In genomic region chr6:129548009-129548408, GRCm38 (mm10) we compare ENCODE assay signal across 37 mouse cellular contexts. TPM values are rescaled to one million over a fixed set of nuclear protein-coding genes. Genes with fewer than 3 reads are reported as not detected.
DNase-seq lines count a peak whose midpoint lies in the region; ATAC-seq lines count a peak whose summit lies in the region.
"Had no signal": no experiment of that assay in that cellular context is flagged by ENCODE, and none has a peak within 500 bp of the region (broad histone marks: within the 10 kb centered on the region; RNA-seq: fewer than 3 reads in every experiment).

No protein-coding gene starts in this region.

- 69% methylated on average over 3 of the region's 3 CpGs for WGBS in heart, embryonic 11.5 days (ENCODE audit: insufficient replicate concordance)

- H3K4me2 ChIP-seq in heart, embryonic 11.5 days: no peak overlapping the region
- H3K4me2 ChIP-seq: embryonic facial prominence, embryonic 13.5 days; forebrain, embryonic 13.5 days; heart, embryonic 12.5 days; heart, embryonic 15.5 days; hindbrain, embryonic 14.5 days had no signal

- H3K4me3 ChIP-seq in heart, embryonic 11.5 days (ENCODE audit: low read depth, low read length): no peak overlapping the region
- H3K4me3 ChIP-seq: embryonic facial prominence, embryonic 10.5 days; embryonic facial prominence, embryonic 13.5 days; erythroblast, embryonic 14.5 days; forebrain, embryonic 13.5 days; heart, embryonic 12.5 days; heart, embryonic 15.5 days had no signal

- no peaks in the 10 kb centered on the region for H3K36me3 ChIP-seq in heart, embryonic 11.5 days (ENCODE audit: control insufficient read depth, insufficient read depth, low read length)
- H3K36me3 ChIP-seq: embryonic facial prominence, embryonic 10.5 days; embryonic facial prominence, embryonic 13.5 days; heart, embryonic 12.5 days; heart, embryonic 15.5 days had no signal

- no peak overlapping the region for H3K9ac ChIP-seq in heart, embryonic 11.5 days (ENCODE audit: low read depth, low read length)
- H3K9ac ChIP-seq: embryonic facial prominence, embryonic 13.5 days; forebrain, embryonic 13.5 days; heart, embryonic 12.5 days; heart, embryonic 15.5 days; hindbrain, embryonic 14.5 days had no signal

- 0 out of 2 replicates have a peak, but pooled peaks cover 2% of the 10 kb centered on the region for H3K27me3 ChIP-seq in heart, embryonic 11.5 days (ENCODE audit: control insufficient read depth, insufficient read depth, low read length)
- H3K27me3 ChIP-seq: CH12.LX; embryonic facial prominence, embryonic 13.5 days; forebrain, embryonic 13.5 days; heart, embryonic 12.5 days; heart, embryonic 15.5 days had no signal

- H3K4me1 ChIP-seq in heart, embryonic 11.5 days (ENCODE audit: control insufficient read depth, insufficient read depth, low read length): no peaks in the 10 kb centered on the region
- H3K4me1 ChIP-seq: embryonic facial prominence, embryonic 10.5 days; embryonic facial prominence, embryonic 13.5 days; heart, embryonic 12.5 days; heart, embryonic 15.5 days had no signal

- H3K9me3 ChIP-seq in heart, embryonic 11.5 days (replicated peaks; ENCODE audit: control insufficient read depth, low read length): no peaks in the 10 kb centered on the region
- H3K9me3 ChIP-seq: embryonic facial prominence, embryonic 10.5 days; embryonic facial prominence, embryonic 13.5 days; forebrain, embryonic 13.5 days; G1E; heart, embryonic 12.5 days; heart, embryonic 15.5 days had no signal

- peak; percentile 77 for ATAC-seq in granulocyte monocyte progenitor cell, adult 5-6 weeks (replicated peaks; ENCODE audit: poor library complexity, severe bottlenecking)
- ATAC-seq in megakaryocyte progenitor cell, adult 5-6 weeks (replicated peaks; ENCODE audit: poor library complexity): peak; percentile 68
- no peak for ATAC-seq in heart, embryonic 11.5 days (replicated peaks; ENCODE audit: insufficient number of reproducible peaks, low FRiP score, low TSS enrichment)
- ATAC-seq: forebrain, embryonic 13.5 days; forebrain, embryonic 16.5 days; hindbrain, postnatal 0 days; inflammation-experienced regulatory T-cells, adult 6 months; intestine, embryonic 16.5 days had no signal

- no peak overlapping the region for H3K27ac ChIP-seq in heart, embryonic 11.5 days (ENCODE audit: low read depth, low read length)
- H3K27ac ChIP-seq: embryonic facial prominence, embryonic 10.5 days; embryonic facial prominence, embryonic 13.5 days; forebrain, embryonic 13.5 days; heart, embryonic 15.5 days; hindbrain, embryonic 14.5 days; hindbrain, postnatal 0 days had no signal

- DNase-seq in A20 (ENCODE audit: low read depth, low spot score) (peak; percentile 60), adipocyte (ENCODE audit: low spot score) (peak; percentile 47)
- DNase-seq in layer of hippocampus, adult 9-10 months (ENCODE audit: low spot score): no peak
- DNase-seq in cerebellum, postnatal 14 days: no peak
- no peak for DNase-seq in cerebellum, adult 11-12 months
- DNase-seq: adrenal gland, postnatal 10 days; adrenal gland, postnatal 36 days; B cell, adult 2 months; cerebellum, adult 18-20 months; cerebellum, adult 9-10 months; cerebellum, postnatal 25 days; embryo, embryonic 11 days; gastrocnemius, postnatal 10 days; gastrocnemius, postnatal 36 days; heart, adult 11 months; heart, postnatal 10 days; heart, postnatal 36 days had no signal

RNA-seq across cellular contexts. Expression of gene Gabarapl1, which starts 15.0 kb away (rescaled TPM):
- total RNA-seq in granulocyte monocyte progenitor cell, adult 5-6 weeks (2014; fragmentation: Nextera tagmentation): 37.4 and 45.0 TPM in 2 replicates
- 39.8 and 76.6 TPM in 2 replicates for total RNA-seq in granulocyte monocyte progenitor cell, adult 5-6 weeks (2017)
- 19.0 and 19.4 TPM in 2 replicates for total RNA-seq in megakaryocyte progenitor cell, adult 5-6 weeks (2015)
- 45.5 and 62.8 TPM in 2 replicates for total RNA-seq in megakaryocyte progenitor cell, adult 5-6 weeks (2017)
- polyA plus RNA-seq in heart, embryonic 11.5 days (2014; fragmentation: Nextera tagmentation; extraction: Ambion mirVana): 12.5 and 15.4 TPM in 2 replicates

RNA-seq across cellular contexts. Expression of gene Klre1, which starts 29.7 kb away (rescaled TPM):
- not detected in 2 replicates for total RNA-seq in granulocyte monocyte progenitor cell, adult 5-6 weeks (2014; fragmentation: Nextera tagmentation)
- total RNA-seq in granulocyte monocyte progenitor cell, adult 5-6 weeks (2017): not detected in 2 replicates
- total RNA-seq in megakaryocyte progenitor cell, adult 5-6 weeks (2015): 0.49 TPM in 1 of 2 replicates, not detected in the other
- not detected in 2 replicates for total RNA-seq in megakaryocyte progenitor cell, adult 5-6 weeks (2017)
- polyA plus RNA-seq in heart, embryonic 11.5 days (2014; fragmentation: Nextera tagmentation; extraction: Ambion mirVana): not detected in 2 replicates
- total RNA-seq: adrenal gland, postnatal 10 days; CH12.LX; gastrocnemius, adult 18-20 months; gastrocnemius, postnatal 10 days; gastrocnemius, postnatal 36 days; heart, adult 8-10 months; heart, postnatal 10 days; heart, postnatal 36 days; hindbrain, postnatal 0 days had no signal
- polyA plus RNA-seq: embryonic facial prominence, embryonic 10.5 days; embryonic facial prominence, embryonic 13.5 days; erythroblast, embryonic 14.5 days; forebrain, embryonic 13.5 days; forebrain, embryonic 16.5 days; G1E; heart, embryonic 12.5 days; heart, embryonic 15.5 days; hindbrain, embryonic 14.5 days; intestine, embryonic 16.5 days had no signal

RNA-seq across cellular contexts. Expression of gene Tmem52b, which starts 35.7 kb away (rescaled TPM):
- total RNA-seq in granulocyte monocyte progenitor cell, adult 5-6 weeks (2014; fragmentation: Nextera tagmentation): 0.53 TPM in 1 of 2 replicates, not detected in the other
- not detected in 2 replicates for total RNA-seq in granulocyte monocyte progenitor cell, adult 5-6 weeks (2017)
- 0.10 TPM in 1 of 2 replicates, not detected in the other for total RNA-seq in megakaryocyte progenitor cell, adult 5-6 weeks (2015)
- total RNA-seq in megakaryocyte progenitor cell, adult 5-6 weeks (2017): 0.12 and 1.1 TPM in 2 replicates
- polyA plus RNA-seq in heart, embryonic 11.5 days (2014; fragmentation: Nextera tagmentation; extraction: Ambion mirVana): not detected in 2 replicates
- total RNA-seq: adrenal gland, postnatal 10 days; adrenal gland, postnatal 36 days; CH12.LX; gastrocnemius, adult 18-20 months; gastrocnemius, postnatal 10 days; gastrocnemius, postnatal 36 days; heart, adult 8-10 months; heart, postnatal 10 days; heart, postnatal 36 days had no signal
- polyA plus RNA-seq: cortical plate, adult 2 months; embryonic facial prominence, embryonic 10.5 days; embryonic facial prominence, embryonic 13.5 days; erythroblast, embryonic 14.5 days; forebrain, embryonic 13.5 days; forebrain, embryonic 16.5 days; G1E; heart, embryonic 12.5 days; heart, embryonic 15.5 days; hindbrain, embryonic 11.5 days; hindbrain, postnatal 0 days; inflammation-experienced regulatory T-cells, adult 6 months had no signal

RNA-seq across cellular contexts. Expression of gene Olr1, which starts 41.0 kb away (rescaled TPM):
- 15.1 and 18.4 TPM in 2 replicates for total RNA-seq in granulocyte monocyte progenitor cell, adult 5-6 weeks (2014; fragmentation: Nextera tagmentation)
- total RNA-seq in granulocyte monocyte progenitor cell, adult 5-6 weeks (2017): 16.9 and 23.2 TPM in 2 replicates
- 31.6 and 33.4 TPM in 2 replicates for total RNA-seq in megakaryocyte progenitor cell, adult 5-6 weeks (2015)
- 17.3 and 51.7 TPM in 2 replicates for total RNA-seq in megakaryocyte progenitor cell, adult 5-6 weeks (2017)
- 0.26 and 0.35 TPM in 2 replicates for polyA plus RNA-seq in heart, embryonic 11.5 days (2014; fragmentation: Nextera tagmentation; extraction: Ambion mirVana)
- total RNA-seq: CH12.LX; gastrocnemius, postnatal 36 days; hindbrain, postnatal 0 days had no signal
- polyA plus RNA-seq: cortical plate, adult 2 months; embryonic facial prominence, embryonic 13.5 days; erythroblast, embryonic 14.5 days; forebrain, embryonic 13.5 days; forebrain, embryonic 16.5 days; G1E; hindbrain, embryonic 11.5 days; hindbrain, embryonic 14.5 days had no signal

RNA-seq across cellular contexts. Expression of gene Klrd1, which starts 43.6 kb away (rescaled TPM):
- total RNA-seq in granulocyte monocyte progenitor cell, adult 5-6 weeks (2014; fragmentation: Nextera tagmentation): 9.6 TPM in 1 of 2 replicates, not detected in the other
- total RNA-seq in granulocyte monocyte progenitor cell, adult 5-6 weeks (2017): 0.34 TPM in 1 of 2 replicates, not detected in the other
- 0.78 TPM in 1 of 2 replicates, not detected in the other for total RNA-seq in megakaryocyte progenitor cell, adult 5-6 weeks (2015)
- total RNA-seq in megakaryocyte progenitor cell, adult 5-6 weeks (2017): 2.3 and 2.5 TPM in 2 replicates
- polyA plus RNA-seq in heart, embryonic 11.5 days (2014; fragmentation: Nextera tagmentation; extraction: Ambion mirVana): not detected in 2 replicates
- total RNA-seq: adrenal gland, postnatal 36 days; CH12.LX; G1E; gastrocnemius, adult 18-20 months; gastrocnemius, postnatal 10 days; gastrocnemius, postnatal 36 days; heart, postnatal 10 days; hindbrain, postnatal 0 days had no signal
- polyA plus RNA-seq: cortical plate, adult 2 months; embryonic facial prominence, embryonic 10.5 days; embryonic facial prominence, embryonic 13.5 days; erythroblast, embryonic 14.5 days; forebrain, embryonic 13.5 days; forebrain, embryonic 16.5 days; G1E; hindbrain, embryonic 11.5 days; hindbrain, embryonic 14.5 days; hindbrain, postnatal 0 days had no signal

Comparison
In these comparisons a context has a peak if more than half of its experiments do, and no peak if none do; other contexts are left out.
1. DNase-seq: peak in A20 (single experiment) and adipocyte (single experiment); none in layer of hippocampus, adult 9-10 months (single experiment), cerebellum, postnatal 14 days (0 of 2) and cerebellum, adult 11-12 months (single experiment).